Mouse (Mus musculus): ENCODE results near the gene Hsd17b2. TPM values are rescaled to one million over a fixed set of nuclear protein-coding genes. Genes with fewer than 3 reads are reported as not detected.

Hsd17b2 gene
- polyA plus RNA-seq, 1 experiment from 2014 or later: not detected

Other genes with a start within 250 kb of the Hsd17b2 start
- 1.7 and 2.0 TPM in 2 replicates for gene Plcg2, start 203.6 kb upstream of the Hsd17b2 start, polyA plus RNA-seq (2016; fragmentation: Nextera tagmentation; extraction: Ambion mirVana)
- gene Sdr42e1, start 28.2 kb upstream of the Hsd17b2 start, polyA plus RNA-seq (2016; fragmentation: Nextera tagmentation; extraction: Ambion mirVana): 0.67 and 0.96 TPM in 2 replicates
- 46.3 and 46.4 TPM in 2 replicates for gene Mphosph6, start 100.0 kb downstream of the Hsd17b2 start, polyA plus RNA-seq (2016; fragmentation: Nextera tagmentation; extraction: Ambion mirVana)

All from midbrain, embryonic 12.5 days (tissue).